Mouse (Mus musculus) testis, adult 2 months (tissue): ENCODE results near the gene Dok7.

Source experiments
- CTCF ChIP-seq: fragments of 200-500 bp; IDR thresholded peaks from 2 replicates; pipeline ENCODE4 v1.5.1; 2012; ENCODE audit warnings: low read depth, mild to moderate bottlenecking, inconsistent platforms, low read length, moderate library complexity; ENCODE audit not compliant: control insufficient read depth, insufficient read depth, insufficient replicate concordance
- POLR2A ChIP-seq: fragments of 200-500 bp; IDR thresholded peaks from 2 replicates; pipeline ENCODE4 v1.6.1; 2012; ENCODE audit warnings: low read depth, mild to moderate bottlenecking, inconsistent platforms, low read length, moderate library complexity; ENCODE audit not compliant: control insufficient read depth

DNA sequence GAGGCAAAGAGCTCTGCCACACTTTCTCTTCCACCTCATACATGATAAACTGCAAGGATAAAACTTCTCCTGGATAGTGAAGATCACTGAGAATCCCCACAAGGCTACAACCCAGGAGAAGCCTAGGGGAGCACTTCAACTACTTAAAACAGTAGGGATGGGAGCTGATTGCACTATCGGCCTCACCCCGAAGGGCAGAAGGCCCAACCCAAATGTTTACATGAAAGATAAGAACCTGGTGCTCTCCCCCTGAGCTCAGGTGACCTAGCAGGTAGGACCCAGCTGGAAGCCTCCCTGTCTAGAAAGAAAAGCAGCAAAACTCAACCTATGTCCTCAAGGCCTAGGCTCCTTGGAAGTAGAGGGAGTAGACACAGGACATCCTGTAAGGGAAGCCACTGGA, 47.0 kb downstream of the Dok7 start:
- TF ChIP-seq CTCF (no peak), POLR2A (no peak)
